Mouse (Mus musculus) intestine, embryonic 15.5 days (tissue): Measurements from ENCODE around the gene Rngtt. TPM values are rescaled to one million over a fixed set of nuclear protein-coding genes. Genes with fewer than 3 reads are reported as not detected.
"Not testable (repeated sequence)": the region's sequence is repeated elsewhere in the genome, so short reads cannot be mapped to it uniquely, and the experiment has no call there.

Experiments
- ATAC-seq: fragments of 200-750 bp; cut with Nextera tagmentation; 2 replicates; pipeline ENCODE4 v1.8.0; 2017; ENCODE audit warnings: moderate TSS enrichment, moderate library complexity
- H3K27ac ChIP-seq: fragments of 300-500 bp; sonication (generic); 2 replicates; pipeline ENCODE4 v1.5.1; 2015; ENCODE audit warnings: mild to moderate bottlenecking, inconsistent platforms
- H3K27me3 ChIP-seq: fragments of 300-500 bp; sonication (generic); replicated peaks from 2 replicates; pipeline ENCODE4 v1.6.1; 2015; ENCODE audit warnings: inconsistent platforms
- H3K36me3 ChIP-seq: fragments of 300-500 bp; sonication (generic); 2 replicates; pipeline ENCODE4 v1.6.1; 2015; ENCODE audit warnings: inconsistent platforms
- H3K4me1 ChIP-seq: fragments of 300-500 bp; sonication (generic); replicated peaks from 2 replicates; pipeline ENCODE4 v1.6.1; 2015; ENCODE audit warnings: inconsistent platforms
- H3K4me2 ChIP-seq: fragments of 300-500 bp; sonication (generic); replicated peaks from 2 replicates; pipeline ENCODE4 v1.6.1; 2015; ENCODE audit warnings: mild to moderate bottlenecking, inconsistent platforms
- H3K4me3 ChIP-seq: fragments of 300-500 bp; sonication (generic); replicated peaks from 2 replicates; pipeline ENCODE4 v1.5.1; 2015; ENCODE audit warnings: inconsistent platforms
- H3K9ac ChIP-seq: fragments of 300-500 bp; sonication (generic); 2 replicates; pipeline ENCODE4 v1.6.1; 2015; ENCODE audit warnings: inconsistent platforms
- H3K9me3 ChIP-seq: fragments of 300-500 bp; sonication (generic); 2 replicates; pipeline ENCODE4 v1.6.1; 2016; ENCODE audit warnings: inconsistent platforms
- WGBS: fragments of 180-500 bp; shearing (Covaris S2); methylation state at CpG from one replicate; pipeline ENCODE4 v1.1.7; 2015; 5-methylcytosine and 5-hydroxymethylcytosine counted together
- polyA plus RNA-seq: library from polyadenylated mRNA; unstranded; fragments of >200 nt; fragmentation: Nextera tagmentation; extraction: Ambion mirVana; gene quantifications from 2 replicates; pipeline ENCODE4 v1.2.1, GENCODE M21; 2015

Gene Rngtt
- polyA plus RNA-seq, 1 experiment from 2014 or later, result 21.2 TPM

GRCm38 (mm10) chr4:33289106-33289650 lies 20.9 kb upstream of the Rngtt start:
- Histone ChIP-seq H3K4me2 (no peak overlapping the region), H3K27me3 (no peaks in the 10 kb centered on the region), H3K9ac (no peak overlapping the region), H3K4me1 (no peaks in the 10 kb centered on the region), H3K9me3 (no peaks in the 10 kb centered on the region), H3K36me3 (no peaks in the 10 kb centered on the region), H3K4me3 (no peak overlapping the region), H3K27ac (no peak overlapping the region)
- WGBS, result 84% methylated on average over 12 of the region's 12 CpGs
- ATAC-seq, result no peak

DNA sequence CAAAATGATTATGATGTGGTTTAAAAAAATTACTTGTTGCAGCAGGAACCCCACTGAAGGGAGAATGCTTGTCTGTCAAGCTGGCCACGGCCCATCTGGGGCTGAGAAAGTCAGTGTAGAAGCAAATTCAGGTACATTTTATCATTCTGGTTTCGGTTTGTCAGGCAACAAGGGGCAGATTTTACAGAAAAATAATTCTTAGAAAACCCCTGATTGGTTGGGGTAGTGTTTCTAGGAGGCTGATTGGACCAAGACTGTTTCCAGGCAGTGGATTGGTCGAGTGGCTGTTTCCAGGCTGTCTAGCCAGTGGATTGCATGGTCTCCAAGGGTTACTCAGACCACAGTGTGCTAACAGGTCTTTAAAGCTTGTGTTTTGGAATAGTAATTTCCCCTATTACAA lies 20.1 kb upstream of the Rngtt start, which contains the start of gene Pnrc1:
Gene Pnrc1 (minus strand): TSS at position 162 of the 400 bp plus-strand sequence.
- Histone ChIP-seq H3K9ac (no peak within 1 kb of the TSS), H3K27me3 (no peaks in the 10 kb centered on the region), H3K27ac (no peak within 1 kb of the TSS), H3K4me1 (no peaks in the 10 kb centered on the region), H3K36me3 (no peaks in the 10 kb centered on the region), H3K9me3 (no peaks in the 10 kb centered on the region), H3K4me3 (no peak within 1 kb of the TSS), H3K4me2 (peak within 1 kb of the TSS; percentile 29)
- WGBS, result 41% methylated on average over 3 of the region's 3 CpGs
- peak; percentile 86 for ATAC-seq

GRCm38 (mm10) chr4:33290878-33291277 lies 19.2 kb upstream of the Rngtt start:
- ATAC-seq, result no peak
- H3K27ac ChIP-seq, result no peak overlapping the region
- WGBS, result 48% methylated on average over 4 of the region's 4 CpGs

DNA sequence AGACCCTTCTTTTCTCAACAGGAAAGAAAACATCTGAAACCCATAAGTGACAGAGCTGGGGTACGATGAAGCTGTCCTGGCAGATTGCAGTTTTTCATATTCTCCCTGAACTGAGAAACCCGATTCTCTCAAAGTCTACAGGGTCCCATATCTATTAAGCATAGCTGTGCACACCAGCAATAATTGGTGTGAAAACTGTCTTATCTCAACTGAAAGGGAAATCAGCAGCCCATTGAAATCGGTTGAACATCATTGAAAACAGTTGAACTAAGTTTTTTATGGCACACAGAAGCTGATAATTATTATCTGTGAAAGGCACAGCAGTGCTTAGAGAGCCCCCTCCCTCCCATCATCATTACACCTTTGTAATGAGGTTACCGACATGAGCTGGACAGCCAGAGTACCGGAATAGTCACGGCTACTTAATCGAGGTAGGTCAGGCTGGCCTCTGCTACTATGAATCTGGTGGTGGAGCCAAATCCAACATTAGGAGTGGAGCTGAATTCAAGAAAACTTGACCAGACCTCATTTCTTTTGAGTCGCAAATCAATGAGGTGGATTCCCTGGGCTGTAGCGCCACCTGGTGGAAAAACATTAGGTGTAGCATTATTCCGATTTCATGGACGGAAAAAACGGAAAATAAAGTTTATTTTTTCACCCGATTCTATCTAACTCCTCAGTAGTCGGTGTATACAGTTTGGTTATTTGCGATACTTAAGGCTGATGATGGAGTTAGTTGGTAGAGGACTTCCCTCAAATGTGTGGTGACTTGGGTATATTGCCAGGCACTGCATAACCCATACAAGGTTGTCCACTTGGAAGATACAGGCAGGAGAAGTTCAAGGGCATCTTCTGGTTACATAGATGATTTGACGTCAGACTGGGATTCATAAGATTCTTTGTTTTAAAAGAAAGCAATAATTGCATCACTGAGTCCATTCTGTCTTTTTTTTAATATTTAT lies 17.4 kb upstream of the Rngtt start:
- no peaks in the 10 kb centered on the region for H3K27me3 ChIP-seq
- H3K9me3 ChIP-seq, result no peaks in the 10 kb centered on the region
- no peak overlapping the region for H3K4me3 ChIP-seq
- H3K4me1 ChIP-seq, result no peaks in the 10 kb centered on the region
- no peak overlapping the region for H3K4me2 ChIP-seq
- no peaks in the 10 kb centered on the region for H3K36me3 ChIP-seq
- 0 out of 2 replicates have a peak, but pooled peaks have one; percentile 27 for ATAC-seq
- no peak overlapping the region for H3K9ac ChIP-seq
- no peak overlapping the region for H3K27ac ChIP-seq
- WGBS, result 19% methylated on average over 16 of the region's 16 CpGs

More at GRCm38 (mm10) chr4:33290878-33291277, 19.2 kb upstream of the Rngtt start:
- Histone ChIP-seq H3K4me2 (no peak overlapping the region), H3K9me3 (no peaks in the 10 kb centered on the region), H3K4me3 (no peak overlapping the region), H3K4me1 (no peaks in the 10 kb centered on the region), H3K27me3 (no peaks in the 10 kb centered on the region), H3K9ac (no peak overlapping the region), H3K36me3 (no peaks in the 10 kb centered on the region)

- WGBS, result 86% methylated on average over 6 of the region's 6 CpGs
- not testable (repeated sequence) for H3K4me2 ChIP-seq, H3K27ac ChIP-seq, H3K9me3 ChIP-seq, H3K36me3 ChIP-seq, H3K4me1 ChIP-seq, H3K9ac ChIP-seq, H3K27me3 ChIP-seq, ATAC-seq, H3K4me3 ChIP-seq
Observed at GRCm38 (mm10) chr4:33300891-33301665, 9.0 kb upstream of the Rngtt start.

DNA sequence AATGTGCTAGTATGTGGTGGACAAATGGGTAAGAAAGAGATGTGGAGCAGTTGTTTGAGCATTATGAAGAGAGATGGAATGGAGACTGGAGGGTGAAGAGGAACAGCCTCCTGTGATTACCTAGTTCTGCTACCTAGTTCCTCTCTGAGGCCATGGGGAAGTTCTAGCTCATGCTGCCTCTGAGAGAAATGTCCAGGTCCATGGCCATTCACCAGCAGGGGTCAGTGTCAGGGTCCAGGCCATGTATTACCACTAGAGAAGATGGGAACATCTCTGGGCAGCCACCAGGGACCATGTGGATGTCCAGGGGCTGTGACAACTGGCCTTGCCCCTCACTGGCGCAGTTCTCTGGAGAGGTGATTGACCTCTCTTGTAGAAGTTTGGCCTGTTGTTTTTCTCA lies 7.1 kb upstream of the Rngtt start:
- 96% methylated on average over 1 of the region's 1 CpGs for WGBS
- H3K36me3 ChIP-seq, result no peaks in the 10 kb centered on the region
- no peak overlapping the region for H3K4me3 ChIP-seq
- no peak overlapping the region for H3K4me2 ChIP-seq
- no peaks in the 10 kb centered on the region for H3K27me3 ChIP-seq
- H3K27ac ChIP-seq, result no peak overlapping the region
- no peaks in the 10 kb centered on the region for H3K9me3 ChIP-seq
- H3K9ac ChIP-seq, result no peak overlapping the region
- no peaks in the 10 kb centered on the region for H3K4me1 ChIP-seq
- ATAC-seq, result no peak

- Histone ChIP-seq H3K27ac (no peak overlapping the region), H3K36me3 (no peaks in the 10 kb centered on the region), H3K27me3 (no peaks in the 10 kb centered on the region), H3K9me3 (no peaks in the 10 kb centered on the region), H3K4me1 (peaks cover 3% of the 10 kb centered on the region; the same call in 1 of the 2 replicates), H3K9ac (no peak overlapping the region), H3K4me3 (no peak overlapping the region), H3K4me2 (no peak overlapping the region)
- no peak for ATAC-seq
- WGBS, result 73% methylated on average over 4 of the region's 4 CpGs
Observed at GRCm38 (mm10) chr4:33307146-33307545, 3.0 kb upstream of the Rngtt start.

DNA sequence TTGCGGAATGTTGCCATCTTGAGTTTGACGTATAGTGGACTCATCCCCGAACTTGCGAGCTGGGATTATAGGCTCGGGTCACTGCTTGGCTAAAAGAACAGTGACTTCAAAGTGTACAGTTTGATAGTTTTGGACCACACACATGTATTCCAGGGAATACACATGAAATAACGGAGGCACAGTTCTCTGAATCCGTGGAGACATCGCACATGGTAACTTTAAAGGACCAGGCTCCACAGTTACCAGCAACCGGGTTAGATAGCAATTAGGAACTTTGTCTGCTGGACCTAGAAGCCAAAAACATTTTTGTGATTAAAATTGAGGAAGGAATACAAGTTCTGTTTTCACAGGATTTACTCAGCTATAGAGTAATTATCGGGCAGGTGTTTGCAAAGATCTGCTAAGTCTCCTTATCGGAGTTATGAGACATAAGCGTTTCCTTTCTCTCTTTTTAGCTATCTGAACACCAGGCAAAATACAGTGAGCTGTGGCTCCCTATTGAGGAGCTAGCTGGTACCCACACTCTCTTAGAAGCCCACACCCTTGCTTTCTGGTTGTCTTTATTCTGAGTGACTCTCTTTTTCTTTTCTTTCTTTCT lies 828 bp downstream of the Rngtt start:
- Histone ChIP-seq H3K27ac (no peak overlapping the region), H3K4me2 (peak overlapping the region; percentile 70), H3K4me1 (peaks cover 3% of the 10 kb centered on the region; the same call in 1 of the 2 replicates), H3K36me3 (no peaks in the 10 kb centered on the region), H3K4me3 (peak overlapping the region; percentile 82), H3K9ac (peak overlapping the region; percentile 81), H3K9me3 (no peaks in the 10 kb centered on the region), H3K27me3 (no peaks in the 10 kb centered on the region)
- WGBS, result 14% methylated on average over 12 of the region's 12 CpGs
- peak; percentile 8; the same call in 1 of the 2 replicates for ATAC-seq

- WGBS, result 96% methylated on average over 6 of the region's 8 CpGs
- H3K9me3 ChIP-seq, H3K9ac ChIP-seq, ATAC-seq, H3K36me3 ChIP-seq, H3K27ac ChIP-seq, H3K27me3 ChIP-seq, H3K4me3 ChIP-seq, H3K4me1 ChIP-seq, H3K4me2 ChIP-seq: not testable (repeated sequence)
Observed at GRCm38 (mm10) chr4:33314150-33314549, 4.0 kb downstream of the Rngtt start.

DNA sequence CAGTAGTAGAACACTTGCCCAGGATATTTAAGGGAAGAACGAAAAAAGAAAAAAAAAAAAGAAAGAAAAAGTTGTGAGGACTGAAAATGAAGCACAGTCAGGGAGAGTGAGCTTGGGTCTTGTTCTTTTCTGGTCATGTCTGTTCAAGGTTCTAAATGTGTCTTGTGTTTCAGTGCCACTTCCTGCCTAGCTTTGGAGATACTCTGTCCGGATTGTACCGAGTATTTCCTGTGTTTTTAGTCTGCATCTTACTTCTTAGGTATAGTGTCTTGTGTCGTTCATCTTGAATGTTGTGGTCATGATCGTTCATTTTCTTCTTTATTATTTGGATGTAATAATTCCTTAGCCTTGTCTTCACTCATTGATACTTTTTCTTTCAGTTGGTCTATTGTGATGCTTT lies 5.7 kb downstream of the Rngtt start:
- Histone ChIP-seq H3K4me3 (no peak overlapping the region), H3K4me2 (no peak overlapping the region), H3K9me3 (no peaks in the 10 kb centered on the region), H3K36me3 (no peaks in the 10 kb centered on the region), H3K27me3 (no peaks in the 10 kb centered on the region), H3K4me1 (peaks cover 3% of the 10 kb centered on the region; the same call in 1 of the 2 replicates), H3K27ac (no peak overlapping the region), H3K9ac (no peak overlapping the region)
- ATAC-seq, result no peak
- WGBS, result 83% methylated on average over 5 of the region's 5 CpGs

DNA sequence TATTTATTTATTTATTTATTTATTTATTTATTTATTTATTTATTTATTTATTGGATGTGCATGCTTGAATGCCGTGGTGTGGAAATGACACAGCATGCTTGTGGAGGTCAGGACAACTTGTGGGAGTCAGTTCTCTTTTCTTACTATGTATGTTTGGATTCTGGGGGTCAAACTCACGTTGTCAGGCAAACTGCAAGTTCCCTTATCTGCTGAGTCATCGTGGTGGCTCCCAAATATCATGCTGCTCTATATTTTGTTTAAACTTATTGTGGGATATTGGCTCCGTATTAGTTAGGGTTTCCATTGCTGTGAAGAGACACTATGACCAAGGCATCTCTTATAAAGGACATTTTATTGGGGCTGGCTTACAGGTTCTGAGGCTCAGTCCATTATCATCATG lies 21.0 kb downstream of the Rngtt start:
- no peak overlapping the region for H3K4me3 ChIP-seq
- whole genome bisulfite sequencing, result 92% methylated on average over 4 of the region's 4 CpGs
- H3K27me3 ChIP-seq, result no peaks in the 10 kb centered on the region
- H3K4me2 ChIP-seq, result no peak overlapping the region
- no peaks in the 10 kb centered on the region for H3K9me3 ChIP-seq
- H3K36me3 ChIP-seq, result peaks cover 9% of the 10 kb centered on the region; the same call in 1 of the 2 replicates
- H3K27ac ChIP-seq, result no peak overlapping the region
- H3K4me1 ChIP-seq, result no peaks in the 10 kb centered on the region
- ATAC-seq, result no peak
- H3K9ac ChIP-seq, result no peak overlapping the region
